Mouse (Mus musculus) thymus, adult 2 months (tissue): ENCODE measurements at regions not wholly inside any gene's neighbourhood (a gene's known extent, or its start where the extent isn't known, plus 50 kb on each side); places are given as distances from the start of the nearest gene placed in this dataset.

Experiments used
- CTCF ChIP-seq: fragments of 200-500 bp; IDR thresholded peaks from 2 replicates; pipeline ENCODE4 v1.5.1; 2012; ENCODE audit warnings: mild to moderate bottlenecking, control low read depth, low read length, moderate library complexity, borderline replicate concordance; ENCODE audit not compliant: control insufficient read depth, poor library complexity, insufficient read depth; ENCODE audit errors: extremely low read depth
- POLR2A ChIP-seq: fragments of 200-500 bp; IDR thresholded peaks from 2 replicates; pipeline ENCODE4 v1.6.1; 2012; ENCODE audit warnings: mild to moderate bottlenecking, low read length, control low read depth, moderate library complexity; ENCODE audit not compliant: control insufficient read depth, poor library complexity, insufficient read depth; ENCODE audit errors: extremely low read depth

DNA sequence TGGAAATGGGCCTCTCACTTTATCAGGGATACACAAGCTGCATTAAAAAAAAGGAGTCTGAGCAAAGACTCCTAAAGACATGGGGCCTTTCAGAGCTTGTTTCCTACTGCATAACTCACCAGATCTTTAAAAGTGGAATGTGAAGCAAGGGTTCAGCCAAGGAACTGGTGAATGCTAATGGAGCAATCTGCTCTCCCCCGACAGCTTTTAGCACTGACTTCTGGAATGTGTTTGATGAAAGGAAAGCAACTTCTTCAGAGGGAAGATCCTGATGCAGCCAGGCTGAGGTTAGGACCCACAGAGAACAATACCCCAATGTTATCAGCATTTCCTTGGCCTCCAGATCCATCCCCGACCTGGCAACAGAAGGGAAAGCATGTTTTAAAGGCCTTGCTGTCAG, 154.4 kb upstream of the Bmp2 start:
- TF ChIP-seq CTCF: no peak
- TF ChIP-seq POLR2A: no peak
